Mouse (Mus musculus) gastrocnemius, postnatal 25 days (tissue): Measurements from ENCODE around the gene Ccnd3. TPM values are rescaled to one million over a fixed set of nuclear protein-coding genes. Genes with fewer than 3 reads are reported as not detected.

Source experiments
- DNase-seq: peaks from one replicate; pipeline ENCODE4 v3.0.0; 2022
- total RNA-seq, 2 experiments: library from RNA; stranded (reverse); gene quantifications; 1 replicate in 1 of 2; 2 replicates in 1 of 2; pipeline ENCODE4 v1.2.3; 2021

Ccnd3 gene
- total RNA-seq, 2 experiments from 2014 or later = 31.4 to 44.8 TPM

GRCm38 (mm10) chr17:47551049-47551448 lies 46.2 kb downstream of the Ccnd3 start:
- no peak for DNase-seq

GRCm38 (mm10) chr17:47552994-47553393 lies 48.1 kb downstream of the Ccnd3 start:
- DNase-seq = no peak

GRCm38 (mm10) chr17:47554621-47555020 lies 49.8 kb downstream of the Ccnd3 start:
- no peak for DNase-seq

- no peak for DNase-seq
These were observed 52.3 kb downstream of the Ccnd3 start for GRCm38 (mm10) chr17:47557179-47557578.

- no peak for DNase-seq
These were observed 54.9 kb downstream of the Ccnd3 start for GRCm38 (mm10) chr17:47559726-47560125.

- DNase-seq = no peak
These were observed 58.0 kb downstream of the Ccnd3 start for GRCm38 (mm10) chr17:47562875-47563274.

GRCm38 (mm10) chr17:47564612-47565011 lies 59.8 kb downstream of the Ccnd3 start:
- no peak for DNase-seq

- DNase-seq = no peak
These were observed 61.3 kb downstream of the Ccnd3 start for GRCm38 (mm10) chr17:47566133-47566532.

GRCm38 (mm10) chr17:47567271-47567670 lies 62.4 kb downstream of the Ccnd3 start:
- no peak for DNase-seq

- no peak for DNase-seq
These were observed 63.5 kb downstream of the Ccnd3 start for GRCm38 (mm10) chr17:47568389-47568788.

- DNase-seq = no peak
These were observed 64.2 kb downstream of the Ccnd3 start for GRCm38 (mm10) chr17:47568951-47569527.

- no peak for DNase-seq
These were observed 66.8 kb downstream of the Ccnd3 start for GRCm38 (mm10) chr17:47571621-47572020.

GRCm38 (mm10) chr17:47572436-47572835 lies 67.6 kb downstream of the Ccnd3 start:
- no peak for DNase-seq

GRCm38 (mm10) chr17:47574028-47574427 lies 69.2 kb downstream of the Ccnd3 start:
- DNase-seq = no peak

- DNase-seq = no peak
These were observed 70.0 kb downstream of the Ccnd3 start for GRCm38 (mm10) chr17:47574830-47575229.

- DNase-seq = no peak
These were observed 73.8 kb downstream of the Ccnd3 start for GRCm38 (mm10) chr17:47578655-47579054.

GRCm38 (mm10) chr17:47580962-47581361 lies 76.1 kb downstream of the Ccnd3 start:
- no peak for DNase-seq

- DNase-seq = no peak
These were observed 83.7 kb downstream of the Ccnd3 start for GRCm38 (mm10) chr17:47588517-47588916.

- no peak for DNase-seq
These were observed 86.2 kb downstream of the Ccnd3 start for GRCm38 (mm10) chr17:47591073-47591472.

- peak; percentile 91 for DNase-seq
These were observed 88.5 kb downstream of the Ccnd3 start for GRCm38 (mm10) chr17:47593215-47593853.

GRCm38 (mm10) chr17:47593854-47594182 lies 89.0 kb downstream of the Ccnd3 start:
- no peak for DNase-seq

- peak; percentile 44 for DNase-seq
These were observed 89.5 kb downstream of the Ccnd3 start for GRCm38 (mm10) chr17:47594183-47594968.

GRCm38 (mm10) chr17:47594969-47595247 lies 90.1 kb downstream of the Ccnd3 start:
- no peak for DNase-seq
